Mouse (Mus musculus): ENCODE results near the gene Plekhm3. TPM values are rescaled to one million over a fixed set of nuclear protein-coding genes. Genes with fewer than 3 reads are reported as not detected.

The Plekhm3 gene
- polyA plus RNA-seq, 1 experiment from 2014 or later: 5.0 TPM

GRCm38 (mm10) chr1:64779863-64780262 is 176.8 kb downstream of the Plekhm3 start:
- Histone ChIP-seq H3K9me3 (ENCODE audit: low read length) (no peaks in the 10 kb centered on the region), H3K36me3 (ENCODE audit: insufficient read depth, low read length) (no peaks in the 10 kb centered on the region), H3K4me3 (ENCODE audit: low read length) (no peak overlapping the region), H3K27me3 (ENCODE audit: insufficient read depth, low read length) (no peaks in the 10 kb centered on the region), H3K4me2 (replicated peaks; ENCODE audit: low read depth, low read length) (no peak overlapping the region), H3K4me1 (ENCODE audit: insufficient read depth, low read length) (no peaks in the 10 kb centered on the region), H3K9ac (replicated peaks; ENCODE audit: low read length) (no peak overlapping the region), H3K27ac (ENCODE audit: low read length) (no peak overlapping the region)
- 72% methylated on average over 12 of the region's 12 CpGs for WGBS
- no peak for ATAC-seq (ENCODE audit: low FRiP score, low TSS enrichment)

DNA sequence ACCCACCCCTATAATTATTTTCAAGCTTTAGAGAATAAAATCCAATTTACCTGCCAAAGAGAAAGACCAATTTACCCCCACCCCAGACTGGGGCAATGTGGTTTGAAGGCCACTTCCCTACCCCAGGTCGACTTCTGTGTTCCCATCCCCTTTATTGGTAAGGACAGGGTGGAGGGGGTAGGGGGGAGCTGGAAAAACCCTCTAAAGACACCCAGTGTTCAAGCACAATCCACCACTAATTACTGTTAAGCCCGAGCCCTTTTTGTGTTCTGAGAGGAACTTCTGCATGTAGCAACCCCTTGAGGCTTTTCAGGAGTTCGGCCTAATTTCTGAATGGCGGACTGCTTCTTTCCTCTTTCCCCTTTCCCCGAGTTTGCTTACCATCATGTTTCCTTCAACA is 177.2 kb downstream of the Plekhm3 start:
- H3K4me2 ChIP-seq (replicated peaks; ENCODE audit: low read depth, low read length): no peak overlapping the region
- no peaks in the 10 kb centered on the region for H3K9me3 ChIP-seq (ENCODE audit: low read length)
- WGBS: 75% methylated on average over 5 of the region's 5 CpGs
- no peaks in the 10 kb centered on the region for H3K4me1 ChIP-seq (ENCODE audit: insufficient read depth, low read length)
- H3K4me3 ChIP-seq (ENCODE audit: low read length): no peak overlapping the region
- no peak for ATAC-seq (ENCODE audit: low FRiP score, low TSS enrichment)
- no peaks in the 10 kb centered on the region for H3K27me3 ChIP-seq (ENCODE audit: insufficient read depth, low read length)
- H3K27ac ChIP-seq (ENCODE audit: low read length): no peak overlapping the region
- H3K36me3 ChIP-seq (ENCODE audit: insufficient read depth, low read length): no peaks in the 10 kb centered on the region
- no peak overlapping the region for H3K9ac ChIP-seq (replicated peaks; ENCODE audit: low read length)

GRCm38 (mm10) chr1:64773305-64773704 is 183.3 kb downstream of the Plekhm3 start:
- H3K27ac ChIP-seq (ENCODE audit: low read length): no peak overlapping the region
- H3K4me3 ChIP-seq (ENCODE audit: low read length): no peak overlapping the region
- WGBS: 77% methylated on average over 4 of the region's 4 CpGs
- no peak overlapping the region for H3K4me2 ChIP-seq (replicated peaks; ENCODE audit: low read depth, low read length)
- H3K4me1 ChIP-seq (ENCODE audit: insufficient read depth, low read length): peaks cover 4% of the 10 kb centered on the region
- H3K9me3 ChIP-seq (ENCODE audit: low read length): no peaks in the 10 kb centered on the region
- no peaks in the 10 kb centered on the region for H3K36me3 ChIP-seq (ENCODE audit: insufficient read depth, low read length)
- no peaks in the 10 kb centered on the region for H3K27me3 ChIP-seq (ENCODE audit: insufficient read depth, low read length)
- H3K9ac ChIP-seq (replicated peaks; ENCODE audit: low read length): no peak overlapping the region
- no peak for ATAC-seq (ENCODE audit: low FRiP score, low TSS enrichment)

GRCm38 (mm10) chr1:64770169-64770568 is 186.5 kb downstream of the Plekhm3 start:
- 15% methylated on average over 6 of the region's 6 CpGs for WGBS
- 0 out of 2 replicates have a peak, but pooled peaks have one; percentile 27 for ATAC-seq (ENCODE audit: low FRiP score, low TSS enrichment)
- H3K36me3 ChIP-seq (ENCODE audit: insufficient read depth, low read length): no peaks in the 10 kb centered on the region
- no peak overlapping the region for H3K4me3 ChIP-seq (ENCODE audit: low read length)
- no peaks in the 10 kb centered on the region for H3K27me3 ChIP-seq (ENCODE audit: insufficient read depth, low read length)
- H3K4me2 ChIP-seq (replicated peaks; ENCODE audit: low read depth, low read length): no peak overlapping the region
- H3K4me1 ChIP-seq (ENCODE audit: insufficient read depth, low read length): peaks cover 4% of the 10 kb centered on the region
- H3K9me3 ChIP-seq (ENCODE audit: low read length): no peaks in the 10 kb centered on the region
- no peak overlapping the region for H3K27ac ChIP-seq (ENCODE audit: low read length)
- no peak overlapping the region for H3K9ac ChIP-seq (replicated peaks; ENCODE audit: low read length)

DNA sequence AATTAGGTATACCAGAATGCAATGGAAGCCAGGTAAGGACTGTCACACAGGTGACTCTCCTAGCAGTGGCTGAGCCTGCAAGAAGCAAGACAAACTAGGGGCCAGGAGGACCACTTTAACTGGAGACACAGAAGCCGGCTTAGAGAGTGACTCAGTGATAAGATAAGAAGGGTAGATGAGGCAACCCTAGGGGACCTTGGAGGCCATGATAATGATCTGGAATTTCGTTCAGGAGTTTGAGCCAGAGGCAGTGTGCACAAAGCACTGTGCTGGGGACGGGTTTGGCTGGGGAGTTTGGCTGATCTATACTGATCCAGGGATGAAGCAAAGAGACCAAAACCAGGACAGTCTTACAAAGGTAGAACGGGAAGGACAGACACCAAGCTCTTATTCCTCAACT is 195.0 kb downstream of the Plekhm3 start:
- no peak overlapping the region for H3K4me3 ChIP-seq (ENCODE audit: low read length)
- H3K4me1 ChIP-seq (ENCODE audit: insufficient read depth, low read length): no peaks in the 10 kb centered on the region
- no peaks in the 10 kb centered on the region for H3K36me3 ChIP-seq (ENCODE audit: insufficient read depth, low read length)
- no peak for ATAC-seq (ENCODE audit: low FRiP score, low TSS enrichment)
- H3K27ac ChIP-seq (ENCODE audit: low read length): no peak overlapping the region
- WGBS: 83% methylated on average over 4 of the region's 4 CpGs
- H3K27me3 ChIP-seq (ENCODE audit: insufficient read depth, low read length): no peaks in the 10 kb centered on the region
- no peaks in the 10 kb centered on the region for H3K9me3 ChIP-seq (ENCODE audit: low read length)
- H3K4me2 ChIP-seq (replicated peaks; ENCODE audit: low read depth, low read length): no peak overlapping the region
- no peak overlapping the region for H3K9ac ChIP-seq (replicated peaks; ENCODE audit: low read length)

DNA sequence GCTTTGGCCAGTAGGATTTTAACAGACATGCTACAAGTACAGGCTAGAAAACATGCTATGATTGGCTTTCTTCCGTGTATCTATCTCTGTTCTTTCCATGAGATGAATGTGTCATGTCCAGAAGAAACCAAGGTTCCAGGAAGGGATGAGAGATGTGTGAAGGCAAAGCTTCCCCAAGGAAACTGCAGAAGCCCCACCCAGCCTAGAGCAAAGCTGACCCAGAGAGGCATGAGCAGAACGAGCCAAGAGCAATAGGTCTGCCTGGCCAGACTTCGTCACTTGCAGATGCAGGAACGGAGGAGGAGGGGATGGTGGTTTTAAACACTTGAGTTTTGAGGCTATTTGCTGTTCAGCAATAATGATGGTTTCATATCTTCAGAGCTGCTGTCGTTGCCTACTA is 198.9 kb downstream of the Plekhm3 start:
- Histone ChIP-seq H3K9ac (replicated peaks; ENCODE audit: low read length) (no peak overlapping the region), H3K4me3 (ENCODE audit: low read length) (no peak overlapping the region), H3K27ac (ENCODE audit: low read length) (no peak overlapping the region), H3K4me2 (replicated peaks; ENCODE audit: low read depth, low read length) (no peak overlapping the region), H3K27me3 (ENCODE audit: insufficient read depth, low read length) (no peaks in the 10 kb centered on the region), H3K9me3 (ENCODE audit: low read length) (no peaks in the 10 kb centered on the region), H3K4me1 (ENCODE audit: insufficient read depth, low read length) (no peaks in the 10 kb centered on the region), H3K36me3 (ENCODE audit: insufficient read depth, low read length) (no peaks in the 10 kb centered on the region)
- 71% methylated on average over 5 of the region's 5 CpGs for WGBS
- no peak for ATAC-seq (ENCODE audit: low FRiP score, low TSS enrichment)

GRCm38 (mm10) chr1:64757254-64757653 is 199.4 kb downstream of the Plekhm3 start:
- 36% methylated on average over 2 of the region's 2 CpGs for WGBS
- H3K36me3 ChIP-seq (ENCODE audit: insufficient read depth, low read length): no peaks in the 10 kb centered on the region
- no peaks in the 10 kb centered on the region for H3K9me3 ChIP-seq (ENCODE audit: low read length)
- ATAC-seq (ENCODE audit: low FRiP score, low TSS enrichment): no peak
- H3K4me3 ChIP-seq (ENCODE audit: low read length): no peak overlapping the region
- no peak overlapping the region for H3K9ac ChIP-seq (replicated peaks; ENCODE audit: low read length)
- H3K4me1 ChIP-seq (ENCODE audit: insufficient read depth, low read length): no peaks in the 10 kb centered on the region
- H3K4me2 ChIP-seq (replicated peaks; ENCODE audit: low read depth, low read length): no peak overlapping the region
- H3K27me3 ChIP-seq (ENCODE audit: insufficient read depth, low read length): no peaks in the 10 kb centered on the region
- no peak overlapping the region for H3K27ac ChIP-seq (ENCODE audit: low read length)

DNA sequence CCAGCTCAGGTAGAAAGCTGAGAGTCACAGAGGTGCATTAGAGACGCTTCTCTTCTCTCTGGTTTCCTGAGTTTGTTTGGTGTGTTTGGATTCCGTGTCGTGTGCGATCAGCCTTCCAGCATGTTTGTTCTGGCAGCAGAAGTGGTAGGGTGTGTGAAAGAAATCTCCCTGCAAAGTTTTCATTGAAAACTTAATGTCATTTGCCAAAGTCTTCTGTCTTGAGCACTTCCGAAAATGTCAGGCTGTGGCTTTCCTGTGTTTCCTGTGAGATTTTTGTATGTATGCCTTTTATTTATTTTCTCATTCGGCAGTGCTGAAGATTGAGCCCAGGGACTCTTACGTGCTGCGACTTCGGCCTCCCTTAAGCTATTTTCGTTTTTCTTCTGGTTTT is 200.0 kb downstream of the Plekhm3 start:
- Histone ChIP-seq H3K4me2 (replicated peaks; ENCODE audit: low read depth, low read length) (0 out of 2 replicates have a peak overlapping the region, but pooled peaks have one; percentile 11), H3K9me3 (ENCODE audit: low read length) (no peaks in the 10 kb centered on the region), H3K27me3 (ENCODE audit: insufficient read depth, low read length) (no peaks in the 10 kb centered on the region), H3K4me3 (ENCODE audit: low read length) (no peak overlapping the region), H3K4me1 (ENCODE audit: insufficient read depth, low read length) (no peaks in the 10 kb centered on the region), H3K36me3 (ENCODE audit: insufficient read depth, low read length) (no peaks in the 10 kb centered on the region), H3K27ac (ENCODE audit: low read length) (no peak overlapping the region), H3K9ac (replicated peaks; ENCODE audit: low read length) (no peak overlapping the region)
- ATAC-seq (ENCODE audit: low FRiP score, low TSS enrichment): no peak
- 40% methylated on average over 10 of the region's 10 CpGs for WGBS

GRCm38 (mm10) chr1:64755971-64756639 is 200.5 kb downstream of the Plekhm3 start:
- H3K27ac ChIP-seq (ENCODE audit: low read length): no peak overlapping the region

DNA sequence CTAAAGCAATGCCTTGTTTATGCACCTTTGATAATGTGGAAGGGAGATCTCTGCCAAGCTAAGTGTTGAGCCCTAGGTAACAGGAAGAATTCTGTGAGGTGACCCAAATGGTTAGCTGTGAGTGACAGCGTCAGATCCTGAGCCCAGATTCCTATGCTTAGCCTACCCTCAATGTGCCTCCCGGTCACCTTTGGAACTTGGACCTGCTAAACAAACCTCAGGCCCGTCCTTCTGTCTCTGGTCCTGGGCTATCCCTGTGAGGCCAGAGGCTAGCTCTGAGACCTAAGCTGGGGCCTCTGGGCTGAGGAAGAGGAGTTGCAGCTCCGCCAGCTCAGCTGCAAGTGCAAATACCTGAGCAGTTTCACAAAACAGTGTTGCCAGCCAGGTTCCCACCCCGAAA is 202.0 kb downstream of the Plekhm3 start:
- H3K27ac ChIP-seq (ENCODE audit: low read length): no peak overlapping the region
- no peak for ATAC-seq (ENCODE audit: low FRiP score, low TSS enrichment)

More at GRCm38 (mm10) chr1:64755971-64756639, 200.5 kb downstream of the Plekhm3 start:
- H3K9me3 ChIP-seq (ENCODE audit: low read length): no peaks in the 10 kb centered on the region
- WGBS: 69% methylated on average over 7 of the region's 7 CpGs
- ATAC-seq (ENCODE audit: low FRiP score, low TSS enrichment): no peak
- no peak overlapping the region for H3K9ac ChIP-seq (replicated peaks; ENCODE audit: low read length)
- no peak overlapping the region for H3K4me3 ChIP-seq (ENCODE audit: low read length)
- no peaks in the 10 kb centered on the region for H3K36me3 ChIP-seq (ENCODE audit: insufficient read depth, low read length)
- H3K4me2 ChIP-seq (replicated peaks; ENCODE audit: low read depth, low read length): 0 out of 2 replicates have a peak overlapping the region, but pooled peaks have one; percentile 11
- H3K27me3 ChIP-seq (ENCODE audit: insufficient read depth, low read length): no peaks in the 10 kb centered on the region
- no peaks in the 10 kb centered on the region for H3K4me1 ChIP-seq (ENCODE audit: insufficient read depth, low read length)

More for the DNA sequence above, 202.0 kb downstream of the Plekhm3 start:
- H3K4me2 ChIP-seq (replicated peaks; ENCODE audit: low read depth, low read length): no peak overlapping the region
- H3K4me1 ChIP-seq (ENCODE audit: insufficient read depth, low read length): no peaks in the 10 kb centered on the region
- no peak overlapping the region for H3K4me3 ChIP-seq (ENCODE audit: low read length)
- H3K36me3 ChIP-seq (ENCODE audit: insufficient read depth, low read length): no peaks in the 10 kb centered on the region
- H3K9ac ChIP-seq (replicated peaks; ENCODE audit: low read length): no peak overlapping the region
- H3K27me3 ChIP-seq (ENCODE audit: insufficient read depth, low read length): no peaks in the 10 kb centered on the region
- H3K9me3 ChIP-seq (ENCODE audit: low read length): no peaks in the 10 kb centered on the region
- 90% methylated on average over 5 of the region's 5 CpGs for WGBS

Measured in kidney, embryonic 16.5 days (tissue).